Mouse (Mus musculus): ENCODE measurements around the gene Pbrm1.

Pbrm1 gene

DNA sequence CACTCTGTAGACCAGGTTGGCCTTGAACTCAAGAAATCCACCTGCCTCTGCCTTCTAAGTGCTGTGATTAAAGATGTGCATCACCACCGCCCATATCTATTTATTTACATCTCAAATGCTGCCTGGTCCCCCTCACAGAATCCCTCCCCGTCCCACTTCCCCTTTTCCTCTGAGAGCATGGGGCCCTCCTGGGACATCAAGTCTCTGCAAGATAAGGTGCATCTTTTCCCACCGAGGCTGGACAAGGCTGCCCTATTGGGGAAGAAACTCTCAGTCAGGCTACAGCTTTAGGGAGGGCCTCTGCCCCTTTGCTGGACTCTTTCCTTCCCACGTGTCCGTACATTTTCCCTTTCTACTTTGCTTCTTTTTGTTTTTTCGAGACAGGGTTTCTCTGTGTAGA, 150.6 kb downstream of the Pbrm1 start:
- DNase-seq, result no peak

DNA sequence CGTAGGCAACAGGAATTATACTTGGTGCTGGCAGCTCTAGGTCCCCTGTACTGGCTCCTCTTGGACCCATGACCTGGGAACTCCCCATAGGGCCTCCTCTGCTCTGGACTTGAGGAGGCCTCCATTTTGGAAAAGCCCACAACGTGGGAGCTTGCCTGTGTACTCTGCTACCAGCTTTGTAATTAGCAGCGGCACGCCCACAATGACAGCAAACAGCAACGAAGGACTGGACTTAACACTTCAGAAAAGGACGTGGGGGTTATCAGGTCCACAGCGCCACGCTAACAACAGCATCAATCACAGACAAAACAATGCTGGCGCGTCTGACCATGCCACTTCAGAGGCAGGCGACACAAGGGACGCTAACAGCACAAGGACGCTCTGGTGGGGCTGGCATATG, 152.0 kb downstream of the Pbrm1 start:
- no peak for DNase-seq

Measured in cerebellum, postnatal 25 days (tissue).